Mouse (Mus musculus): Measurements from ENCODE around the gene Ly6g6e.

DNA sequence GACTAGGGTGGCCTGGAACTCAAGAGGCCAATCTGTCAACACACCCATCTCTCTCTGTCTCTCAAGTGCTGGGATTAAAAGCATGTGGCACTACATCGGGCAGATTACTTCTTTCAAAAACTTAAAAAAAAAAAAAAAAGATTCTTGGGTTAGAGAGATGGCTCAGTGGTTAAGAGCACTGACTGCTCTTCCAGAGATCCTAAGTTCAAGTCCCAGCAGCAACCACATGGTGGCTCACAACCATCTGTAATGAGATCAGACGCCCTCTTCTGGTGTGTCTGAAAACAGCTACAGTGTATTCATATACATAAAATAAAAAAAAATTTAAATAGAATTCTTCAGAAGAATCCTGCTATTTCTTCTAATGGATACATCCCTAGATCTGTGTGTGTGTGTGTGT, 11.4 kb downstream of the Ly6g6e start:
- no peak for TF ChIP-seq CTCF (IDR thresholded peaks at IDR 0.05; ENCODE audit: control insufficient read depth, insufficient read depth, low read length)
- TF ChIP-seq POLR2A (IDR thresholded peaks at IDR 0.05; ENCODE audit: borderline replicate concordance, control insufficient read depth, low read depth, low read length) = no peak

Measured in bone marrow, adult 2 months (tissue).